Mouse (Mus musculus) olfactory bulb, adult 2 months (tissue): ENCODE measurements around the gene Aldh4a1.

Experiments used
- CTCF ChIP-seq: fragments of 200-500 bp; IDR thresholded peaks from 2 replicates; pipeline ENCODE4 v1.5.1; 2012; ENCODE audit warnings: low read depth, mild to moderate bottlenecking, low read length, moderate library complexity; ENCODE audit not compliant: insufficient read depth
- POLR2A ChIP-seq: fragments of 200-500 bp; IDR thresholded peaks from 2 replicates; pipeline ENCODE4 v1.6.1; 2012; ENCODE audit warnings: mild to moderate bottlenecking, low read depth, low read length, moderate library complexity; ENCODE audit not compliant: insufficient read depth

- no peak for TF ChIP-seq CTCF
- TF ChIP-seq POLR2A = no peak
These were observed 1.4 kb downstream of the Aldh4a1 start for GRCm38 (mm10) chr4:139624116-139624489.
